Mouse (Mus musculus) intestine, embryonic 14.5 days (tissue): ENCODE data around the gene Foxb2. TPM values are rescaled to one million over a fixed set of nuclear protein-coding genes. Genes with fewer than 3 reads are reported as not detected.
"Not testable (repeated sequence)": the region's sequence is repeated elsewhere in the genome, so short reads cannot be mapped to it uniquely, and the experiment has no call there.

Experiments
- ATAC-seq: fragments of 200-750 bp; cut with Nextera tagmentation; replicated peaks from 2 replicates; pipeline ENCODE4 v1.8.0; 2017; ENCODE audit warnings: low read depth, moderate number of reproducible peaks, moderate TSS enrichment, moderate library complexity; ENCODE audit not compliant: low FRiP score, low TSS enrichment
- DNase-seq: peaks from one replicate; pipeline ENCODE4 v3.0.0-alpha.2; 2018; ENCODE audit warnings: low spot score
- H3K27ac ChIP-seq: fragments of 300-500 bp; sonication (generic); 2 replicates; pipeline ENCODE4 v1.5.1; 2014; ENCODE audit warnings: low read depth, mild to moderate bottlenecking, control low read depth
- H3K27me3 ChIP-seq: fragments of 300-500 bp; sonication (generic); replicated peaks from 2 replicates; pipeline ENCODE4 v1.6.1; 2014; ENCODE audit warnings: low read length, control low read depth; ENCODE audit not compliant: control insufficient read depth, insufficient read depth
- H3K36me3 ChIP-seq: fragments of 300-500 bp; sonication (generic); 2 replicates; pipeline ENCODE4 v1.6.1; 2014; ENCODE audit warnings: low read length, control low read depth; ENCODE audit not compliant: control insufficient read depth, insufficient read depth
- H3K4me1 ChIP-seq: fragments of 300-500 bp; sonication (generic); replicated peaks from 2 replicates; pipeline ENCODE4 v1.6.1; 2014; ENCODE audit warnings: low read length, control low read depth, mixed read lengths; ENCODE audit not compliant: control insufficient read depth, insufficient read depth
- H3K4me2 ChIP-seq: fragments of 300-500 bp; sonication (generic); 2 replicates; pipeline ENCODE4 v1.6.1; 2014; ENCODE audit warnings: low read length
- H3K4me3 ChIP-seq: fragments of 300-500 bp; sonication (generic); 2 replicates; pipeline ENCODE4 v1.5.1; 2014; ENCODE audit warnings: low read depth, low read length, control low read depth, mixed read lengths
- H3K9ac ChIP-seq: fragments of 300-500 bp; sonication (generic); 2 replicates; pipeline ENCODE4 v1.6.1; 2014; ENCODE audit warnings: mild to moderate bottlenecking, low read length
- H3K9me3 ChIP-seq: fragments of 300-500 bp; sonication (generic); 2 replicates; pipeline ENCODE4 v1.6.1; 2016; ENCODE audit warnings: low read length, control low read depth; ENCODE audit not compliant: control insufficient read depth
- WGBS: fragments of 180-500 bp; shearing (Covaris S2); extraction: QIAGEN DNeasy Blood & Tissue Kit; methylation state at CpG from one replicate; pipeline ENCODE4 v1.1.7; 2014; 5-methylcytosine and 5-hydroxymethylcytosine counted together
- polyA plus RNA-seq: library from polyadenylated mRNA; unstranded; fragments of >200 nt; fragmentation: Nextera tagmentation; extraction: Ambion mirVana; gene quantifications from 2 replicates; pipeline ENCODE4 v1.2.1, GENCODE M21; 2014

Gene Foxb2
- polyA plus RNA-seq, 1 experiment from 2014 or later = not detected

DNA sequence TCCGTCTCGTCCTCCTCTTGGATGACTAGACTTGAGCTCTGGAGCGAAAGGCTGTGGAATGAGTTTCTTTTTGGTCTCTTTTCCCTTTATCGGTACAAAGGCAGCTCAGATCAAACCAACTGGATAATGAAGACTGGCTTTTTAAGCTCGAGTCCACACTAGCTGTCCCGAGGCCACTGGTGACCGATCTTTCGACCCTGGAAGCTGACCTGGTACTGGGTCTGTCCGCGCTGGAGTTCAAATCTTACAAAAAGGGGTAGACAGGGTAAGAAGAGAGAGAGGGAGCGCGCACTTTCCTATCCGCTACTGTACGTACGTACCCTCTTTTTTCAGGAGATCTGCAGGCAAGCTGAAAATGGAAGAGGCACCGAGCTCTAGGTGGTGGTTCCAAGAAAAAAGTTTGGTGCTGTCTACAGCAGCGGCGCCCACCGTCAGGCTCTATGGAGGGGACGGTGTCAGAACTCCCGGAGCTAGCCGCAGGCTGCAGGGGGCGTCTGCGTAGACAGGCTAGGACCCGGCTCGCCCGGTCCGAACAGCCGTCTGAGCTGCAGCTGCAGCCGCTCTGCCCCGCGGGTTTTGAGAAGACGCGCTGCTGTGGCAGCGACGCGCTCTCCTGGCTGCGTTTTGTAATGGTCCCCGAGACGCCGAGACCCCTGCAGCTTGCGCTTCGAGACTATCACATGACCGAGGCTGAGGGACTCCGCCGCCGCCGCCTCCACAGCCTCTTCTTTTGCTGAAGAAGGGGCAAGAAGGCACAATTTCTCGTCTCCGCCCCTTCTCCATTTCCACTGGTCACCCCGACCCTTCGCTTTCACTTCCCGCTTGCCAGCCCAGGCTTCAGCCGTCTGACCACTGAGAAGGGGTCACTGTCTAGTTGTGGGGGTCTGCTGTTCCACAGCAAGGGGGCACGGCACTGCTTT is 597 bp upstream of the Foxb2 start:
- H3K27me3 ChIP-seq = peaks cover 100% of the 10 kb centered on the region
- no peaks in the 10 kb centered on the region for H3K9me3 ChIP-seq
- DNase-seq (peak; percentile 77), ATAC-seq (no peak)
- H3K4me2 ChIP-seq = peak overlapping the region; percentile 67
- 1% methylated on average over 55 of the region's 55 CpGs for WGBS
- peaks cover 11% of the 10 kb centered on the region for H3K4me1 ChIP-seq
- H3K36me3 ChIP-seq = no peaks in the 10 kb centered on the region
- H3K27ac ChIP-seq = no peak overlapping the region
- H3K4me3 ChIP-seq = peak overlapping the region; percentile 42
- no peak overlapping the region for H3K9ac ChIP-seq

- DNase-seq (peak; percentile 82), ATAC-seq (0 out of 2 replicates have a peak, but pooled peaks have one; percentile 22)
- H3K36me3 ChIP-seq = no peaks in the 10 kb centered on the region
- no peak overlapping the region for H3K27ac ChIP-seq
- peak overlapping the region; percentile 42 for H3K4me3 ChIP-seq
- peak overlapping the region; percentile 67 for H3K4me2 ChIP-seq
- peaks cover 100% of the 10 kb centered on the region for H3K27me3 ChIP-seq
- H3K9me3 ChIP-seq = no peaks in the 10 kb centered on the region
- 1% methylated on average over 88 of the region's 88 CpGs for WGBS
- H3K9ac ChIP-seq = no peak overlapping the region
- H3K4me1 ChIP-seq = peaks cover 11% of the 10 kb centered on the region
Measured at GRCm38 (mm10) chr19:16872331-16873180, 1.0 kb downstream of the Foxb2 start.

DNA sequence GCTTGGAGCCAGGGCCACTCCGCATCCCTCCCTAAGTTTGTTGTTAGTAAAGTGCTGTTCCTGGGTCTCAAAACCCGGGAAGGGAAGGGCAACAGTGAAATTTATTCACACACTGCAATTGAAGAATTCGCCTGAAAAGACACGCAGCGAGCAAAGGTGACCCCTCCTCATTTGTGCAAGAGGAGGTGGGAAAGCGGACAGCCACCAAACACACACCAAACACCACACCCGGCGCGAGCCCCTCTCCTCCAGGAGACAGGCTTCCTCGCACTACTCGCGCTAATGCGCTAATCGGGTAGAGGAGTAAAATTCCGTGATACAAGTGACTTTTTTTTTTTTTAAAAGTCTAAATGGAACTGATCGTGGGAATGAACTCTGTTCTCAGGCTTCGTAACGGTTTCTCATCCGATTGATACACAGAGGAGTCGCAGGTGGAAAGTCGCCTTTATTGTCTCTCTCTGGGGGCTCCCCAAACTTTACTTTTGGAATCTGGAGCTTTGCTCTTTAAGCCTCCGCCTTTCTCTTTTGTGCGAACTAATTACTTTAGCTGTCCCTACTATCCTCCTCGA is 2.3 kb downstream of the Foxb2 start:
- no peaks in the 10 kb centered on the region for H3K36me3 ChIP-seq
- no peaks in the 10 kb centered on the region for H3K9me3 ChIP-seq
- no peak for ATAC-seq
- no peak overlapping the region for H3K27ac ChIP-seq
- H3K4me2 ChIP-seq = no peak overlapping the region
- 1% methylated on average over 24 of the region's 24 CpGs for WGBS
- H3K27me3 ChIP-seq = peaks cover 99% of the 10 kb centered on the region
- H3K9ac ChIP-seq = no peak overlapping the region
- DNase-seq = peak; percentile 82
- H3K4me1 ChIP-seq = peaks cover 11% of the 10 kb centered on the region
- H3K4me3 ChIP-seq = peak overlapping the region; percentile 10; the same call in 1 of the 2 replicates

DNA sequence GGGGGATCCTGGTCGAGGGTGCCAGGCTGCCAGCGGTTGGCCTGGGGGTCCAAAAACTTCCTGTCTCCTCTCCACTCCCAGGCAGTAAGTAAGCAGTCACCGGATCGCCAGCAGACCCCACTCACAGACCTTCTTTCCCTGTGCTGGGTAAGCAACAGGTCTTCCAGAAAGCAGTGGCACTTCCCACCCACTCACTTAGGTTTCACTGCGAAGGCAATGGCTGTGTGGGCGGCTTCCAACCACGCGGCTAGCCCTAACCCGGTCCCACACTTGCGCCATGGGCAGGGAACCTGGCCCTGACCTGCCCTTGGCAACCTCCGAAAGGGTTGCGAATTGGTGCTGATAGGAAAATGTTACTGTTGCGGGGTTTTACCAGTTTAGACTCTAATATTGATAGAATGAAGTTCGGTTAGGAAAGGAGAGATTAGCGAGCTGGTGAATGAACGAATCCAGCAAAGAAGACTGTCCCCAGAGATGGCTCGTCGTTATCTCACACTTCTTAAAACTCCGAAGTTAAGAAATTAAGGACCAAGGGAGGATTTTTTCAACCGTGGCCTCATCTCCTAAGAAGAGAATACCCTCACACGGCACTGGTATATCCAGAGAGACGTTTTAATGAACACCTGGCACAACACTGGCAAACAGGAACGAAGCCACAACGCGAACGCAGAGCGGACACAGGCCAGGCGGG is 3.0 kb downstream of the Foxb2 start:
- Histone ChIP-seq H3K9ac (no peak overlapping the region), H3K9me3 (no peaks in the 10 kb centered on the region), H3K27me3 (peaks cover 94% of the 10 kb centered on the region), H3K4me3 (no peak overlapping the region), H3K36me3 (no peaks in the 10 kb centered on the region), H3K4me1 (peaks cover 11% of the 10 kb centered on the region), H3K4me2 (no peak overlapping the region), H3K27ac (no peak overlapping the region)
- WGBS = under 1% methylated on average over 28 of the region's 28 CpGs
- DNase-seq (peak; percentile 68), ATAC-seq (no peak)

DNA sequence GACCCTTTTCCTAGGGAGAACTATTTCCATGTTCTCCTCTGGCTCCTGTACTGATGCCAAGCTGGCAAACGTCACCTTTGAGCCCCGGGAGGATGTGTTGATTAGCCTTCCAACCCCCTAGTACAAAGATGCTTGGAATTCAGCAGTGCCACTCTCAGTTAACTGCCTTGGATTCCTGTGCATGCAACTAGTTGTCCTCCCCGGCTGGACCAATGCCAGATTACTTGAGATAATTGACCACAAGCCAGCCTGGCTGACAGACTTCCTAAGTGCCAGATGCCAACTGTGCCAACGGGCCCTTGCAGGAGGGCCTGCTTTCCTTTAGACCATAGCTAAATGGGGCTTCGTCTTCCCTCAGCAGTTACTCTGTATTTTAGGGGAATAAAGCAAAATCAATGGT is 5.1 kb downstream of the Foxb2 start:
- Histone ChIP-seq H3K4me2 (no peak overlapping the region), H3K27me3 (peaks cover 73% of the 10 kb centered on the region), H3K27ac (no peak overlapping the region), H3K36me3 (no peaks in the 10 kb centered on the region), H3K4me3 (no peak overlapping the region), H3K4me1 (peaks cover 5% of the 10 kb centered on the region), H3K9ac (no peak overlapping the region), H3K9me3 (no peaks in the 10 kb centered on the region)
- 33% methylated on average over 5 of the region's 5 CpGs for WGBS
- ATAC-seq = no peak
- DNase-seq = no peak

GRCm38 (mm10) chr19:16858646-16859045 is 15.0 kb downstream of the Foxb2 start:
- ATAC-seq = no peak
- 71% methylated on average over 4 of the region's 4 CpGs for WGBS

DNA sequence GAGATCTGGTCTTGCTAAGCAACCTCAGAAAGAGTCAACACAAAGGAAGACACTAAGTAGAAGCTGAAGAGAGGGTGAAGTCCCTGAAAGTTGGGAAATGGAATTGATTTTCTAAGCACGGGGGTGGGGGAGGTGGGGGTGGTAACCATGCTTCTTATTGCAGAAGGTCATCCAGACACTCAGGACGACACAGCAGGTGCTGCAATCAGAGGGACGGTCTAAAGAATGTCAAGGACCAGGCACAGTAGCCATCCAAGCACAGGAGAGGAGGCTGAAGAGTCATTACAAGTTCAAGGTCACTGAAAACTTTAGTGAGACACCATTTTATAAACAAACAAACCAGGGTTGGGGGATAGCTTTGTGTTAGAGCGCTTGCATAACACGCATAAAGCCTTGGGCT is 16.9 kb downstream of the Foxb2 start:
- Histone ChIP-seq H3K9me3 (no peaks in the 10 kb centered on the region), H3K4me3 (no peak overlapping the region), H3K4me1 (no peaks in the 10 kb centered on the region), H3K4me2 (no peak overlapping the region), H3K27me3 (no peaks in the 10 kb centered on the region), H3K9ac (no peak overlapping the region), H3K27ac (no peak overlapping the region), H3K36me3 (no peaks in the 10 kb centered on the region)
- no peak for DNase-seq
- WGBS = 63% methylated on average over 5 of the region's 5 CpGs
- ATAC-seq = no peak

More at GRCm38 (mm10) chr19:16858646-16859045, 15.0 kb downstream of the Foxb2 start:
- H3K4me1 ChIP-seq = no peaks in the 10 kb centered on the region
- 0 out of 2 replicates have a peak, but pooled peaks cover 3% of the 10 kb centered on the region for H3K27me3 ChIP-seq
- no peak overlapping the region for H3K9ac ChIP-seq
- no peak overlapping the region for H3K27ac ChIP-seq
- H3K9me3 ChIP-seq = no peaks in the 10 kb centered on the region
- H3K4me3 ChIP-seq = no peak overlapping the region
- no peak for DNase-seq
- no peaks in the 10 kb centered on the region for H3K36me3 ChIP-seq
- H3K4me2 ChIP-seq = no peak overlapping the region

DNA sequence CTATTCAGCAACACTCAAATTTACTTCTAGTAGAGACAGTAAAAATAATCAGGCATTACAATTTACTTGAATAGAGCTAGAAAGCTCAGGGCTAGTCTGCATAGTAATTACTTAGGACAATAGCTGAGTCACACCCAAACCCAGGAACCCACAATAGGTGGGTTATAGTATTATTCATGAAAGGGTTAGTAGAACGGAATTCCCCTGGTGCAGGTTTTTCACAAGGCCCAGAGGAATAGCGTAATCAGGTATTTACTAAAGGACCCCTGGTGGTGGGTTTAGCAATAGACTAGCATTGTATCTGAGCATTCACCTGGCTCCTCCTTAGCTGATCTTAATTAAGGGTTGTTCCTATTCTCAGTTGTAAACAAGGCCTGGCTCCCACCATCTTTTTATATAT is 29.5 kb downstream of the Foxb2 start:
- H3K27ac ChIP-seq, ATAC-seq, DNase-seq, H3K9me3 ChIP-seq, H3K9ac ChIP-seq, H3K4me1 ChIP-seq, H3K27me3 ChIP-seq, H3K36me3 ChIP-seq, H3K4me2 ChIP-seq, H3K4me3 ChIP-seq: not testable (repeated sequence)
- WGBS = 92% methylated on average over 2 of the region's 2 CpGs
